Mouse (Mus musculus): ENCODE data around the gene Ugt1a6b.

The Ugt1a6b gene

GRCm38 (mm10) chr1:88136646-88137045 lies 33.6 kb downstream of the Ugt1a6b start:
- no peak for TF ChIP-seq GATA4 (IDR thresholded peaks at IDR 0.05; ENCODE audit: insufficient replicate concordance, low read length)

- no peak for TF ChIP-seq GATA4 (IDR thresholded peaks at IDR 0.05; ENCODE audit: insufficient replicate concordance, low read length)
Measured at GRCm38 (mm10) chr1:88137264-88137663, 34.2 kb downstream of the Ugt1a6b start.

GRCm38 (mm10) chr1:88138145-88138544 lies 35.1 kb downstream of the Ugt1a6b start:
- TF ChIP-seq GATA4 (IDR thresholded peaks at IDR 0.05; ENCODE audit: insufficient replicate concordance, low read length): no peak

- no peak for TF ChIP-seq GATA4 (IDR thresholded peaks at IDR 0.05; ENCODE audit: insufficient replicate concordance, low read length)
Measured at GRCm38 (mm10) chr1:88158430-88158829, 55.4 kb downstream of the Ugt1a6b start.

GRCm38 (mm10) chr1:88165711-88166110 lies 62.7 kb downstream of the Ugt1a6b start, which contains the start of gene Ugt1a5:
TSS of gene Ugt1a5 (plus strand) at chr1:88166012.
- TF ChIP-seq GATA4 (IDR thresholded peaks at IDR 0.05; ENCODE audit: insufficient replicate concordance, low read length): no peak

- TF ChIP-seq GATA4 (IDR thresholded peaks at IDR 0.05; ENCODE audit: insufficient replicate concordance, low read length): 0 out of 2 replicates have a peak, but pooled peaks have one; percentile 35
Measured at GRCm38 (mm10) chr1:88172190-88172589, 69.1 kb downstream of the Ugt1a6b start.

- peak; percentile 27; the same call in 1 of the 2 replicates for TF ChIP-seq GATA4 (IDR thresholded peaks at IDR 0.05; ENCODE audit: insufficient replicate concordance, low read length)
Measured at GRCm38 (mm10) chr1:88179657-88180056, 76.6 kb downstream of the Ugt1a6b start.

- TF ChIP-seq GATA4 (IDR thresholded peaks at IDR 0.05; ENCODE audit: insufficient replicate concordance, low read length): no peak
Measured at GRCm38 (mm10) chr1:88186325-88186935, 83.4 kb downstream of the Ugt1a6b start.

- TF ChIP-seq GATA4 (IDR thresholded peaks at IDR 0.05; ENCODE audit: insufficient replicate concordance, low read length): no peak
Measured at GRCm38 (mm10) chr1:88192136-88192535, 89.1 kb downstream of the Ugt1a6b start.

GRCm38 (mm10) chr1:88195687-88196086 lies 92.6 kb downstream of the Ugt1a6b start:
- TF ChIP-seq GATA4 (IDR thresholded peaks at IDR 0.05; ENCODE audit: insufficient replicate concordance, low read length): no peak

GRCm38 (mm10) chr1:88197443-88197842 lies 94.4 kb downstream of the Ugt1a6b start:
- no peak for TF ChIP-seq GATA4 (IDR thresholded peaks at IDR 0.05; ENCODE audit: insufficient replicate concordance, low read length)

GRCm38 (mm10) chr1:88199996-88200395 lies 96.9 kb downstream of the Ugt1a6b start:
- no peak for TF ChIP-seq GATA4 (IDR thresholded peaks at IDR 0.05; ENCODE audit: insufficient replicate concordance, low read length)

GRCm38 (mm10) chr1:88200456-88200855 lies 97.4 kb downstream of the Ugt1a6b start, which contains the start of gene Ugt1a2:
TSS of gene Ugt1a2 (plus strand) at chr1:88200601.
- TF ChIP-seq GATA4 (IDR thresholded peaks at IDR 0.05; ENCODE audit: insufficient replicate concordance, low read length): no peak

- TF ChIP-seq GATA4 (IDR thresholded peaks at IDR 0.05; ENCODE audit: insufficient replicate concordance, low read length): no peak
Measured at GRCm38 (mm10) chr1:88205294-88205922, 102.4 kb downstream of the Ugt1a6b start, which contains the start of gene Dnajb3. TSS of gene Dnajb3 (minus strand) at chr1:88205782.

GRCm38 (mm10) chr1:88206843-88207479 lies 103.9 kb downstream of the Ugt1a6b start:
- no peak for TF ChIP-seq GATA4 (IDR thresholded peaks at IDR 0.05; ENCODE audit: insufficient replicate concordance, low read length)

GRCm38 (mm10) chr1:88211812-88212211 lies 108.8 kb downstream of the Ugt1a6b start, which contains the start of gene Ugt1a1:
TSS of gene Ugt1a1 (plus strand) at chr1:88211959.
- no peak for TF ChIP-seq GATA4 (IDR thresholded peaks at IDR 0.05; ENCODE audit: insufficient replicate concordance, low read length)
